Mouse (Mus musculus) forebrain, embryonic 15.5 days (tissue): ENCODE measurements at regions not wholly inside any gene's neighbourhood (a gene's known extent, or its start where the extent isn't known, plus 50 kb on each side); places are given as distances from the start of the nearest gene placed in this dataset.

Experiments
- ATAC-seq: fragments of 200-750 bp; cut with Nextera tagmentation; replicated peaks from 2 replicates; pipeline ENCODE4 v1.8.0; 2017; ENCODE audit warnings: mild to moderate bottlenecking, moderate TSS enrichment, moderate library complexity
- H3K27ac ChIP-seq: fragments of 300-500 bp; sonication (generic); replicated peaks from 2 replicates; pipeline ENCODE4 v1.5.1; 2015; ENCODE audit warnings: mild to moderate bottlenecking, inconsistent platforms
- H3K27me3 ChIP-seq: fragments of 300-500 bp; sonication (generic); 2 replicates; pipeline ENCODE4 v1.6.1; 2015; ENCODE audit warnings: inconsistent platforms
- H3K36me3 ChIP-seq: fragments of 300-500 bp; sonication (generic); 2 replicates; pipeline ENCODE4 v1.6.1; 2015; ENCODE audit warnings: mild to moderate bottlenecking, inconsistent platforms
- H3K4me1 ChIP-seq: fragments of 300-500 bp; sonication (generic); 2 replicates; pipeline ENCODE4 v1.6.1; 2015; ENCODE audit warnings: inconsistent platforms
- H3K4me2 ChIP-seq: fragments of 300-500 bp; sonication (generic); replicated peaks from 2 replicates; pipeline ENCODE4 v1.6.1; 2015; ENCODE audit warnings: mild to moderate bottlenecking, inconsistent platforms
- H3K4me3 ChIP-seq: fragments of 300-500 bp; sonication (generic); 2 replicates; pipeline ENCODE4 v1.5.1; 2015; ENCODE audit warnings: mild to moderate bottlenecking, inconsistent platforms
- H3K9ac ChIP-seq: fragments of 300-500 bp; sonication (generic); replicated peaks from 2 replicates; pipeline ENCODE4 v1.6.1; 2015; ENCODE audit warnings: mild to moderate bottlenecking, inconsistent platforms
- H3K9me3 ChIP-seq: fragments of 300-500 bp; sonication (generic); 2 replicates; pipeline ENCODE4 v1.6.1; 2016; ENCODE audit warnings: inconsistent platforms
- WGBS: fragments of 180-500 bp; shearing (Covaris S2); methylation state at CpG from one replicate; pipeline ENCODE4 v1.1.7; 2015; ENCODE audit warnings: mixed read lengths; 5-methylcytosine and 5-hydroxymethylcytosine counted together

DNA sequence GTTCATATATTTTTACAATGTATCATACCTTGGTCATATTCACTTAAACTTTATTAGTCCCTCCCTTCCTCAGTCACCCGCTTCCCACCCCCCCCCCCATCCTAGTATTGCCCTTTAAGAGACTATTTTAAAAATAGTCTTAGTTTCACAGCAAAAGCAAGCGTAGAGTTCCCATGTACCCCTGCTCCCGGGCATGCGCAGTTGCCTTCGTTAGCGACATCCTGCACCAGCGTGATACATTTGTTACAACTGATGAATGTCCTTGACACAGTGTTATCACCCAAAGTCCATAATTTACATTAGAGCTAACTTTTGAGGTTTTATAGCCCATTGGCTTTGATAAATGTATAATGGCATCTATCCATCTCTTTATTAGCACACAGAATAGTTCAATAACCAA is 408.7 kb upstream of the Pmfbp1 start:
- ATAC-seq, result no peak
- Histone ChIP-seq H3K27me3 (no peaks in the 10 kb centered on the region), H3K27ac (no peak overlapping the region), H3K4me2 (no peak overlapping the region), H3K36me3 (no peaks in the 10 kb centered on the region), H3K9me3 (no peaks in the 10 kb centered on the region), H3K4me1 (no peaks in the 10 kb centered on the region), H3K4me3 (no peak overlapping the region), H3K9ac (no peak overlapping the region)
- WGBS, result 95% methylated on average over 7 of the region's 7 CpGs

DNA sequence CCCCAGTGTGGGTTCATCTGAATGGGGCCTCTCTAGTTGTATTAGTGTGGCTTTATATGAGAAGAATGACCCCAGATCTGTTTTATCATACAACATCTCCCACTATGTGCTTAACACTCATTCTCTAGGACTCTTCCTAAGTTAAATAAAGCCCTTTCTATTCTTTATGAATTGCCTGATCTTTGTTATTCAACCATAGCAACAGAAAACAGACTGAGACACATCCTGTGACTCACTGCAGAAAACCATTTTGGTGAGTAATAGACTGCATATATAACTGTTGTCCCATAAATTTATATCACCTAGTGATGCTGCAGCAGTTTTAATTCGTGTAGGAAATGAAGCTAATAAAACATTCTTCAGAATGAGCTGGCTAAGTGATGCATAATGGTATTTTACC is 406.0 kb upstream of the Pmfbp1 start:
- no peak overlapping the region for H3K9ac ChIP-seq
- no peaks in the 10 kb centered on the region for H3K27me3 ChIP-seq
- no peak overlapping the region for H3K4me3 ChIP-seq
- no peak overlapping the region for H3K4me2 ChIP-seq
- no peak overlapping the region for H3K27ac ChIP-seq
- no peaks in the 10 kb centered on the region for H3K4me1 ChIP-seq
- H3K9me3 ChIP-seq, result no peaks in the 10 kb centered on the region
- no peaks in the 10 kb centered on the region for H3K36me3 ChIP-seq
- 70% methylated on average over 1 of the region's 1 CpGs for WGBS
- ATAC-seq, result no peak

DNA sequence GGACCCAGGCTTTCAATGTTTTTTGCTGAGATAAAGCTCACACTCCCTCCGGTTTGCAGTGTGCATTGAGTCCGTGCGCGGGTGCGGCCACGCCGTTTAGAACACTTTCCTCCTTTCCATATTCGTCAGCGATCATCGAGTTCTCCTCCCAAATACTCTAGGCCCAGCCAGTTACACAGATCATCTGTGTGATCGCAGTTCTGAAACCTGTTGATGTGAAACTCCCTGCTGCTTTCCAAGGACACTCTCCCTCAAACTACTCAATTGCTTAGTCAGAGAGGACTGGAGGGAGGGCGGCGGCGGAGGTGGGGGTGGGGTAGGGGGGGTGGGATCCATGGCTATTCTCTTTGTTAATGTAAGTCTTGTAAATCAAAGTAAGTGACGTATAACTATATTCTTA is 394.2 kb upstream of the Pmfbp1 start:
- no peak overlapping the region for H3K27ac ChIP-seq
- H3K9me3 ChIP-seq, result no peaks in the 10 kb centered on the region
- no peak overlapping the region for H3K4me2 ChIP-seq
- no peak for ATAC-seq
- no peaks in the 10 kb centered on the region for H3K36me3 ChIP-seq
- H3K27me3 ChIP-seq, result no peaks in the 10 kb centered on the region
- H3K4me1 ChIP-seq, result no peaks in the 10 kb centered on the region
- H3K9ac ChIP-seq, result no peak overlapping the region
- WGBS, result 96% methylated on average over 15 of the region's 15 CpGs
- no peak overlapping the region for H3K4me3 ChIP-seq

DNA sequence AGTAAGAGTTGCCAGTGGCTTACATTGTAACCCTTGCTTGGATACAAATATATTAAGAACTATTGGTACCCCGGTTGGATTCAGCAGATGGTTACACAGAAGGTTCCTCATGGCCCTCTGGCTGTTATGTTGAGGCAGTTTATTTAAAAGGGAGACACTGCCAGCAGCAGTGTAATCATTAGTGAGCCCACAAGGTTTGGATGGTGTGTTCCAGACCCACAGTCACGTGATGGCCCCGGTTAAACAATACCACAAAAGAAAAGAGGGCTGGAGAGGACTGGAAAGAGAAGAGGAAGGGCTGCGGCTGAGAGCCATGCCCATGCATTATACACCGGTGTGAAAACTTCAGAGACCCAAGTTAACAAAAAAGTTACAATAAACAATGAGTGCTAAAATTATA is 392.4 kb upstream of the Pmfbp1 start:
- no peaks in the 10 kb centered on the region for H3K9me3 ChIP-seq
- no peak overlapping the region for H3K27ac ChIP-seq
- no peak overlapping the region for H3K9ac ChIP-seq
- H3K4me3 ChIP-seq, result no peak overlapping the region
- no peak overlapping the region for H3K4me2 ChIP-seq
- 75% methylated on average over 5 of the region's 5 CpGs for WGBS
- no peaks in the 10 kb centered on the region for H3K4me1 ChIP-seq
- no peaks in the 10 kb centered on the region for H3K36me3 ChIP-seq
- no peak for ATAC-seq
- no peaks in the 10 kb centered on the region for H3K27me3 ChIP-seq

DNA sequence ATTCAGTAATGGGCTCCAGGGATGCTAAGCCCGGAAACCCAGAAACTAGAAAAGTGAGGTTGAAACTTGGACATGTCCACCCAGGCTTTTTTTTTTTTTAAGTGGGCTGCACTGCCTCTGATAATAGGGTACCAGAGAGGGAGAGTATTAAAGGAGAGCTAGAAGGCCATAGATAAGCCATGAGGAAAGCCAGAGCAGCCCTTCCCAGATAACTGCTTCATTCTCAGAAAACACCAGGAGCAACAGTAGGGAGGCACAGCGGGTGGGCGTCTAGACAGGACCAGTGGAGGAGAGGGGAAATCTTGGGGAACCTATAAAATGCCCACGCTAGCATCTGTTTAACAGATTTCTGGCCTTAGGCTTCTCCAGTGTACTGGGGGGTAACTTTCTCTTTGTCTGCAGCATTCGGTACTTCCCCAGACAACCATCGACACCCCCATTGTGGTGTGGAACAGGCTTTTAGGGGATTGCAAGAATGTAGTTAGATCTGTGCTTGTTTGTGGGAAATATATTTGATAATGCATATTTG is 389.0 kb upstream of the Pmfbp1 start:
- H3K9me3 ChIP-seq, result no peaks in the 10 kb centered on the region
- H3K4me2 ChIP-seq, result no peak overlapping the region
- H3K27me3 ChIP-seq, result no peaks in the 10 kb centered on the region
- no peak overlapping the region for H3K4me3 ChIP-seq
- WGBS, result 72% methylated on average over 6 of the region's 6 CpGs
- H3K4me1 ChIP-seq, result no peaks in the 10 kb centered on the region
- no peak overlapping the region for H3K27ac ChIP-seq
- ATAC-seq, result no peak
- H3K9ac ChIP-seq, result no peak overlapping the region
- H3K36me3 ChIP-seq, result no peaks in the 10 kb centered on the region

DNA sequence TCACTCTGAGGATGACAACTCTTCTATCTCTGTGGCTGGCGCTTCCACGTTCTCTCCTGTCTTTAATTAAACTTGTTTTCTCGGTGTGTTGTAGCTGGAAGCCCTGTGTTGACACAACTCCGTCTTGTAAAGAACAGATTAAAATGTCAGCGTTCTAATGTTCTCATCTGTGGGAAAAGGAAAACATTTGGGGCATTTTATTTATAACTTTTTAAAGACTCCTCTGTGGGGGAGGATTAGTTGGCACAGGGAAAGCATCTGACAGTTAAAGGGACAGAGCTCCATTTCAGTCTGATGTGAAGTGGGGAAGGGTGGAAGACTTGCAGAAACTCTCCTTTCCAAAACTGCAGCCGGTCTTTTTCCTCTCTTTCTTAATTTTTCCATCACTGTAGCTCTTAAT is 388.1 kb upstream of the Pmfbp1 start:
- H3K27ac ChIP-seq, result no peak overlapping the region
- H3K4me3 ChIP-seq, result no peak overlapping the region
- 19% methylated on average over 6 of the region's 6 CpGs for WGBS
- no peak overlapping the region for H3K4me2 ChIP-seq
- H3K36me3 ChIP-seq, result no peaks in the 10 kb centered on the region
- no peaks in the 10 kb centered on the region for H3K4me1 ChIP-seq
- no peaks in the 10 kb centered on the region for H3K27me3 ChIP-seq
- H3K9me3 ChIP-seq, result no peaks in the 10 kb centered on the region
- ATAC-seq, result no peak
- no peak overlapping the region for H3K9ac ChIP-seq

DNA sequence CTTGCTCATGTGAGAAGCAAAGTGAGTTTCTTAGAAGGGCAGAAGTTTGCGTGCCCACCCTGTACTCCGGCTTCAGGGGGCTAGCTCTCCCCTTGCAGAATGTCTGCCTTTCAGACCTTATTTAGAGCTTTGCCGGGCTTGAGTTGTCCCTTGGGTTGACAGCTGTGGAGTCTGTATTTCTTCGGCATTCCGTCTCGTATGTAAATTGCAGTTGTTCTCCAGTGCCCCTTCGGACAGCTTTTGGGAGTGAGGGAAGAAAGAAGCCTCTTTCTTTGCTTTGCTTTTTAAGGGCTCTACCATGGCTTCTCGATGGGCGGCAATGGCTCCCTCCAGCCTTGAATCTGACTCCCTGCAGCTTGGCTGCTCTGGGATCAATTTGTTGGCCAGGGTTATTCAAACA is 386.9 kb upstream of the Pmfbp1 start:
- no peak for ATAC-seq
- no peak overlapping the region for H3K4me3 ChIP-seq
- no peaks in the 10 kb centered on the region for H3K27me3 ChIP-seq
- WGBS, result 59% methylated on average over 9 of the region's 9 CpGs
- H3K4me1 ChIP-seq, result no peaks in the 10 kb centered on the region
- H3K9ac ChIP-seq, result no peak overlapping the region
- no peak overlapping the region for H3K4me2 ChIP-seq
- H3K9me3 ChIP-seq, result no peaks in the 10 kb centered on the region
- no peaks in the 10 kb centered on the region for H3K36me3 ChIP-seq
- no peak overlapping the region for H3K27ac ChIP-seq

DNA sequence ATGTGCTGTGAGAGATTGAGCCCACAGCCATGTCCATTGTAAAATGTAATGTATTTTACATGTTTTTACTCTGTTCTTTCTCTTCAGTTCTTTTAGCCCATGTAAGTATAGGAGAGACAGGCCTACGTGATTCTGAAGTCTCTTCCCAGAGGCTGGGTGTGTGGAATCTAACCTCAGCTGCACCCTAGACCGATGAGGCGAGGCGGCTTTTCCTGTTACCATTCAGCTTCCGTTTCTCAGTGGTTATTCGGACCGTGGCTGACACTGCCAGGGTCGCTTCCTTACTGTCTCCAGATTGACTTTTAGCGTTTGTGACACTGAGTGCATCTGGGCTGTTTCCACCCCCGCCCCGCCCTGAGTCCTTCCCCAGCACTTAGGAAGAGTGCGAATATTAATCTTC is 386.1 kb upstream of the Pmfbp1 start:
- Histone ChIP-seq H3K27me3 (no peaks in the 10 kb centered on the region), H3K4me2 (no peak overlapping the region), H3K4me1 (no peaks in the 10 kb centered on the region), H3K4me3 (no peak overlapping the region), H3K36me3 (no peaks in the 10 kb centered on the region), H3K27ac (no peak overlapping the region), H3K9ac (no peak overlapping the region), H3K9me3 (no peaks in the 10 kb centered on the region)
- WGBS, result 79% methylated on average over 12 of the region's 12 CpGs
- no peak for ATAC-seq

DNA sequence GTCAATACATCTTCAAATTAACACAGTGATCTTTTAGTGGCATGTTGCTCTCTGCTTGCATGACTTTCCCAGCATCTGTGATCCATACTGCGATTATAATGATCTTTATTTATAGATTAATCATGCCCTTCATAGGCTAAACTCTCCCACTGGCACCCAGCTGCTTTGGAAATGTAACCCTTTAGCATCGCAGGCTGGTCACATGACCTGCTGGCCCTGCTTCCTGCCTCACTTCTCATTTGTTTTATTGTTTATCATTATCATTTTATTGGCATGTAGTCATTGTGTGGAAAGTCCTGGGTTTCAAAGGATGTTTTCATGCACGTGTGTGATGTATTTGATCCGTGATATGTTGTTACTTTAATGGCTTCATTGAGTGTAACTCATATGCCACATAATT is 384.4 kb upstream of the Pmfbp1 start:
- WGBS, result 86% methylated on average over 4 of the region's 4 CpGs
- Histone ChIP-seq H3K9ac (no peak overlapping the region), H3K9me3 (no peaks in the 10 kb centered on the region), H3K36me3 (no peaks in the 10 kb centered on the region), H3K27me3 (no peaks in the 10 kb centered on the region), H3K27ac (no peak overlapping the region), H3K4me2 (no peak overlapping the region), H3K4me1 (no peaks in the 10 kb centered on the region), H3K4me3 (no peak overlapping the region)
- no peak for ATAC-seq

DNA sequence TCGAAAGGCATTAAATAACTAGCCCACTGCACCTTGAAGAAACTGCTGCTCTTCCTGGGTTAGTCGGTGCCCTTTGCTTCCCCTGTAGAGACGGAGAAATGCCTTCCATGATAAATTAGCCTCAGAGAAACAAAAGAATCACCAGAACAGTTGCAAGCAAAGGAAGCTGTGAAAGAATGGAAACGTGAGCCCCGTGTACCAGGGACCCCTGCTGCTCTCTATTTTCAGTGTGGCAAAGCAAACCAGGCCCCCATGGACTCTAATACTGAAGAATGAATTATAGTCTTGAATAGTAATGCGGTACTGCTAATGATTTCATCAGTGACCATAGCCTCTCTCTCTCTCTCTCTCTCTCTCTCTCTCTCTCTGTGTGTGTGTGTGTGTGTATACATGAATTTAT is 372.1 kb upstream of the Pmfbp1 start:
- Histone ChIP-seq H3K27me3 (no peaks in the 10 kb centered on the region), H3K4me2 (no peak overlapping the region), H3K9me3 (no peaks in the 10 kb centered on the region), H3K36me3 (no peaks in the 10 kb centered on the region), H3K9ac (no peak overlapping the region), H3K27ac (no peak overlapping the region), H3K4me1 (no peaks in the 10 kb centered on the region), H3K4me3 (no peak overlapping the region)
- 6% methylated on average over 6 of the region's 6 CpGs for WGBS
- no peak for ATAC-seq

DNA sequence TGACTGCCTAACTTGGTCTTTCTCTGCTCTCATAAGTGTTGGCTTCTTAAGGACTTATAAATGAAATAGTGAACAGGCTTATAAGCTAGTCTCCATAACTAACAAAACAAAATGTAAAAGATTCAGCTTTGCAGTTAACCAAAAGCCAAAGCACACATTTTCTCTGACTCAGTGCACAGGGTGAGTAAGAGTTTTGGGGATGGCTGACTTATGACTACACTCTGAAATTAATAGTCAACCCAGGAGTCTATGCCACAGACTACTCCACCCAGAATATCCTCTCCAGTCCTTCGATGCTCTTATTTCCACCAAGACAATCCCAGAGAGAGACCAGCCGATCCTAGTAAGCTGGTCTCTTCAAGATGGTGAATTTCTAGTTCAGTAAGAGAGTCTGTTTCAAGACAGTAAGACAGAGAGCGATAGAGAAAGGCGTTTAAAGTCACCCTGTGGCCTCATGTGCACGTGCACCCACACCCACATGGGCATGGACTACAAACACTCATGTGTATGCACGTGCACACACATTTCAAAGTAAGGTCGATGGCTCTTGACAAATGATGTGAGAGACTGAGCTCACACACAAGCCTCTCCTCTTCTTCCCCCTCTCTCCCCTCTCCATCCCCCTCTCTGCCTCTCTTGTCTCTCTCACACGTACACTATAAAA is 351.2 kb upstream of the Pmfbp1 start:
- Histone ChIP-seq H3K4me3 (no peak overlapping the region), H3K4me2 (no peak overlapping the region), H3K27me3 (no peaks in the 10 kb centered on the region), H3K4me1 (no peaks in the 10 kb centered on the region), H3K27ac (no peak overlapping the region), H3K9me3 (no peaks in the 10 kb centered on the region), H3K9ac (no peak overlapping the region), H3K36me3 (no peaks in the 10 kb centered on the region)
- 88% methylated on average over 8 of the region's 8 CpGs for WGBS
- no peak for ATAC-seq

DNA sequence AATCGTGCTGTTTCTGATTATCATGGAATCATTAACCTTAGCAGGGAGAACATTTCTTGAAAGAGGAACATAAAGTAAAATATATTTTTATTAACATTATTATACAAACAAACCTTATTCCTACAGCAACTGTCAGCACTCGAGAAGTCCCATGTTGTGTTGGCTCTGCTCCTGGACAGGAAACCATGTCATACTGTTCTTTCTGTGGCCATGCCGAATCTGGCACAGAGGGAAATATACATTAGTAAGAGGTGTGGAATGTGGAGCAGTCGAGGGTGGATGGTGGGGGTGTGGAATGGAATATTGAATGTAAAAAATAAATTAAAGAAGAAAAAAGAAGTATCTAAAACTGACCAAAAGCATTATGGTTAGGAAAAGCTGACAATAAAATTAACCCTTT is 342.1 kb upstream of the Pmfbp1 start:
- Histone ChIP-seq H3K4me3 (no peak overlapping the region), H3K4me1 (no peaks in the 10 kb centered on the region), H3K27ac (no peak overlapping the region), H3K36me3 (no peaks in the 10 kb centered on the region), H3K4me2 (no peak overlapping the region), H3K9ac (no peak overlapping the region), H3K27me3 (no peaks in the 10 kb centered on the region), H3K9me3 (peaks cover 6% of the 10 kb centered on the region; the same call in 1 of the 2 replicates)
- 84% methylated on average over 4 of the region's 4 CpGs for WGBS
- ATAC-seq, result no peak

DNA sequence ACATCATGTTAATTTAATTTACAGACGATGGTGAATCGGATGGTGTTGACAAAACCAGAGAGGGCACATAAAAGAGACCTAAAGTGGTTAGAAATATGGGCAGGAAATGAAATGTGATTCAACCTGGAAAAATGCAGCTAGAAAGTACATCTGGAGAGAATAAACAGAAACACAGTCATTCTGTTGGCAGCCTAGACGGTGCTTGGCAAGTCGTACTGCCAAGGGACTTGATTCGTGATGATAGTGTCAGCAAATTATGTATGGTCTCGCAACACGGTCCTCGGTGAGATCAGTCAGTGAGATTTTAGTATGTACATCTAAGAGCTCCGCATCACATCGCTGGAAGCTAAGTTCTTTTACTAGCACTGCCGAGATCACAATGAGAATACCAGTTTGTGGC is 338.3 kb upstream of the Pmfbp1 start:
- Histone ChIP-seq H3K9ac (no peak overlapping the region), H3K27ac (no peak overlapping the region), H3K4me1 (no peaks in the 10 kb centered on the region), H3K36me3 (no peaks in the 10 kb centered on the region), H3K27me3 (no peaks in the 10 kb centered on the region), H3K9me3 (peaks cover 6% of the 10 kb centered on the region; the same call in 1 of the 2 replicates), H3K4me2 (no peak overlapping the region), H3K4me3 (no peak overlapping the region)
- no peak for ATAC-seq
- 79% methylated on average over 11 of the region's 11 CpGs for WGBS
